Mouse (Mus musculus) small intestine, adult 2 months (tissue): ENCODE measurements around the gene Apbb2.

Experiments used
- CTCF ChIP-seq: fragments of 200-500 bp; IDR thresholded peaks from 2 replicates; pipeline ENCODE4 v1.5.1; 2012; ENCODE audit warnings: low read depth, mild to moderate bottlenecking, control low read depth, inconsistent platforms, low read length, moderate library complexity, mixed read lengths; ENCODE audit not compliant: insufficient replicate concordance, insufficient read length; ENCODE audit errors: extremely low read depth
- POLR2A ChIP-seq: fragments of 200-500 bp; IDR thresholded peaks from 2 replicates; pipeline ENCODE4 v1.6.1; 2012; ENCODE audit warnings: low read depth, mild to moderate bottlenecking, control low read depth, inconsistent platforms, low read length, moderate library complexity

- TF ChIP-seq POLR2A (no peak), CTCF (no peak)
Measured at GRCm38 (mm10) chr5:66494651-66495050, 123.9 kb downstream of the Apbb2 start.
